Mouse (Mus musculus) heart, postnatal 10 days (tissue): ENCODE measurements at regions not wholly inside any gene's neighbourhood (a gene's known extent, or its start where the extent isn't known, plus 50 kb on each side); places are given as distances from the start of the nearest gene placed in this dataset.
A peak's percentile ranks its signal among the peaks of the same experiment; 100 is the strongest.

Source experiments
- DNase-seq, 2 experiments: peaks; one replicate each; pipeline ENCODE4 v3.0.0; 2021
- intact Hi-C: fragments of 180-260 bp; cut with DNase I; formaldehyde crosslinking; loops from one replicate; pipeline ENCODE4 v1.15.1; 2025

DNA sequence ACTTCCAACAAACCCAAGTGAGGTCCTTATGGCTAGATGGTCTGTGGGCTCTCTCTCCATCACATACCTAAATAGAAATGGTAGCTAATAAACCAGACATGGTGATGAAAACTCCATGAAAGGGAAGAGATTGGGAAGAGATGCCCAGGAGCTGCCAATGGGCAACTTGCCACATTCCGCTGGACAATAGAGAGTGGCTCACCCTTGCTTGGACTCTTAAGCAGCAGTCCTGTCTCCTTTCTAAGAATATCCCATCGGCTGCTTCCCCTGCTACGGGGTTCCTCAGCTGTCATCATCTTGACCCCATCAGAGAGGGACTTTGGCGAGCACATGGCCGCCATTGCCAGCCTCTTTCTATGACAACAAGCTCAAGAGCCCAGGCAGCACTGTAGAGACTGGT, 193.4 kb upstream of the Spred2 start:
- intact Hi-C loops = no loop called here

DNA sequence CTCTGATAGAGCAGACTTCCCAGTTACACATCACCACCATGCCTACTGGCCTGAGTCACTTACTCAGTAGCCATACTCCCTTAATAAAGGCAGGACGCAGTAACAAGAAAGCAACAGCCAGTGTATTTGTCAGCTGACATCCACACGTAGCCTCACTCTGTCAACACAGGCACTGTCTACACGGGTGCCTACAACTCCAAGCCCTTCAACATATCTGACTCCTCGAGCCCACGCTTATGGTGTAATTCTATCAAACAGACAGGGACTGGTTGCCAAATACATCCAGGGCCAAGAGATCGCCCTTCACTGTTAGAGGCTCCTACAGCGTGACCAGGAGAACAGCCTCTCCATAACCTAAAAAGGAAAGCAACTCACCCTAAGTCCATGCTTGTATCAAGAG, 188.1 kb upstream of the Spred2 start:
- DNase-seq = no peak
- intact Hi-C loops = no loop called here

More for the DNA sequence above, 193.4 kb upstream of the Spred2 start:
- DNase-seq = no peak

DNA sequence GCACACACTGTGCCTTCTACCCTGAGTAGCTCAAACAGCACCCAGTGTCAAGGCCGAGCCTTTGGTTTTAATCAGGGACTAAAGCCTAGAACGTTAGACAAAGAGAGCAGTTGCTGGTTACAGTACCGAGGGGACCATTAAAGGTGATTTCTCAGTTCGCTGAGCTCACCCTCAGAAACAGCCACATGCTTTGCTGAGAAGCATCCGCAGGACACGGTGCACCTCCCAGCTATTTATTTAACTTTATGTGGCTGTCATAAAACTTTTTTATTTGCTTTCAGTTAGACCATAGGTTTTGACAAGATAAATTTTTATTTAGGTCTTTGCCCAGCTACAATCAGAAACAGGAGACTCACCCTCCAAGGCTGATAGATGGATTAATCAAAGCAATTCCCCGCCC, 187.2 kb upstream of the Spred2 start:
- intact Hi-C loops = no loop called here
- no peak for DNase-seq

DNA sequence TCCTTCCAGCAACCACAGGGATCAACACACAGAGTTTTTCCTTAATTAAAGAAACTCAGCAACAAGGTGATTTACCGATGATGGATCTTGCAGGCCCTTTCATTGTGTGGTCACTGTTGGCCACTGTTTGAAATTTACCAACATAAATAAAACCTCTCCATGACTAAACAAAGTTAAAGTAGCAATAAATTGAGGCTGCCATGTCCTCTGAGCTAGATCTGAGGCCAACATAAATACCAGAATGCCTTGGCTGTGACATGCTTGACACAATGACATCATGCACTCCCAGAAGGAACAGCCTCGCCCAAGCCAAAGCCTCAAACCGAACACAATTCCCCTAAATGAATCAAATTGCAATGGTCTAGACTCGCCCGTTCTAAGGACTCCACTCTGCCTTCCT, 186.8 kb upstream of the Spred2 start:
- intact Hi-C loops = no loop called here
- DNase-seq = peak; percentile 32 to 42

DNA sequence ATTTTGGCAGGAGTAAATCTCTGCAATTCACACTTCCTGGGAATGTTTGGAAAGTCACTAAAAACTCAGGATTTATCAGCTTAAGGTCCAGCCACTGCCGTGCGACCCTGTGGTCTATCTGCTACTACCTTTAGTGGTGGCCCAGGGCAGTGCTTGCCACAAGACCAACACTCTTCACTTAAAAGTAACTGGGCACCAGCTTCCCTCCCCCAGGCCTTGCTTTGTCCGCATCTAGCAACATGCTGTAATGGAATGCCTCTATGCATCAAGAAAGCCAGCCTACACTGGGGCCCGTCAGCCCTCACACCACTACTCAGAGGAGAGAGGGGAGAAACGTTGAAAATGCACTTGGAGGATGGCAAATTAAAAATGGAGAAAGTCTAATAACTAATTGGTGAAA, 186.4 kb upstream of the Spred2 start:
- DNase-seq = no peak
- intact Hi-C loops = no loop called here

DNA sequence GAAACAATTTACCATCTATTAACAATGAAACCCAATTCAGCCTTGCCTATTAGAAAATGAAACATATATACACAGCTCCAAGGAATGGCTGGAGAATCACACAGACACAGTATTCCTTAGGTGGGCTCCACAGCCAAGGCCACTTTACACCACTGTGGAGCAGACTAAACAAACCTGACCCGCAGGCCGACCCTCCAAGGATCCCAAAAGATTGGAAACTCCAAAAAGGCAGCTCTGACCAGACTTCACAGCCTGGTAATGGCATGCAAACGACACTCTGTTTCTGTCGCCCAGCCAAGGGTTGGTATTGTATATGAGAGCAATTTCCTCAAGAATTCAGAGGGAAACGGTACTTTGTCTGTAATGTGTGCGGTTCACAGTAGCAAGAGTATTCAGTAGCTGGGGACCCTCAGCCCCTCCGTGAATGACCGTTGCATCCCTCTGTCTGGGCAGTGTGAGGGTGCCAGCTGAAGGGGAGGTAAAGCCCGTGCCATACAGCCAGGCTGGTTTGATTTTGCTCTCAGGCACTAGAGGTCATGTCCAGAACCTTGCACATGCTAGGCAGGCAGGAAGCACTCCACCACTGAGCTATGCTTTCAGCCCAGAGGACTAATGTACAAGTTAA, 184.5 kb upstream of the Spred2 start:
- intact Hi-C loops = no loop called here

DNA sequence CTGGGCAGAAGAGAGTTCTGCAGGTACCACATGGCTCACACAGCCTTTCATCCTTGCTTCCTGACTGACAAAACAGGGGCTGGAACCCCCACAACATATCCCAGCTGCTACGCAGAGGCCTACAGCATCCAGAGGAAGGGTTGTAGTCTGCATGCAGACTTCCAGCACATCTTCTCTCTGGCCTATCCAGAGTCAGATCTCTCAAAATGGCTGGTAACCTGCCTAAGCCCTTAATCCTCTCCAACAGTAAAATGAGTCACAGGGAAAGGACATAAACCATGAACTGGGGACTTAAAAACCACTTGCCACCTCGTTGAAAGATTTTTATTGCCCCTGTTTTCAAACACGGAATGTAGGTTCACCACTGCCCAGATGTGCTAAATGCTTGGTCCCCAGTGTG, 183.6 kb upstream of the Spred2 start:
- no peak for DNase-seq
- intact Hi-C loops = no loop called here

More for the DNA sequence above, 184.5 kb upstream of the Spred2 start:
- no peak for DNase-seq

DNA sequence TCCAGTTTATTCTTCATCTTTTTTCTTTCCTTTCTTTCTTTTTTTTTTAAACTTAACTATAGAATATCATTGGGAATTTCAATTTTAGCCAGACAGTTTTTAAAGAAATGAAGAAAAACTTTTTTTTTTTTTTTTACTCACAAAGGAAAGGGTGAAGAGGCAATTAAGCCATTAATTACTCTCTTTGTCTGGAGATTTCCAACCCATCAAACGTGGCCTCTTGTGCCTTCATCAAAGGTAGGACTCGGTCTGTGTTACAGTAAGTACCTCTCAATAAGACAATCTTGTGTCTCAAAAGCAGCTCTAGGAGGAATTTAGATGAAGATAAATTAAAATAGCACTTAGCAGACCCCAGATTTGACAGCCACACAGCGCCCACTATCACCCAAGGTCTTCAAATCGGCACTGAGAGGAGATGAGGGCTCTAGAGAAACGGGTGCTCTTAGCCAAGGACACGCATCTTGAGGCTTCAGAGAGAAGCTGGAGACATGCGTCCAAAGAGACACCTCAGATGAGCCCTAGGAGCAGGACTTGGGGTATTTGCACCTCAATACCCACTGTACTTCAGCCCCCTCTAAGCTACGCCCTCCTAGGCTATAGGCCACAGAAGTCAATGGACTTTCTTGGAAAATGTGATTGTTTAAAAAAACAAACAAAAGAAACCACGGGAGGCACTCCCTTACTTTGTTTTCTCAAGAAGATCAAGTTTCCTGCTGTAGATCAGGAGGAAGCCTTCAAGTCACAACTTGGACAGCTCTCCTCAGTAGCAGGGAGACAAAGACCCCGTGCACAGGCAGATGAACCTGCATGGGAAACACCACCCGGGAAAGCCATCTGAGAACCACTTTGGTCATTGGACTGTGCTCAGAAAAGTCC, 176.8 kb upstream of the Spred2 start:
- intact Hi-C loops = no loop called here

DNA sequence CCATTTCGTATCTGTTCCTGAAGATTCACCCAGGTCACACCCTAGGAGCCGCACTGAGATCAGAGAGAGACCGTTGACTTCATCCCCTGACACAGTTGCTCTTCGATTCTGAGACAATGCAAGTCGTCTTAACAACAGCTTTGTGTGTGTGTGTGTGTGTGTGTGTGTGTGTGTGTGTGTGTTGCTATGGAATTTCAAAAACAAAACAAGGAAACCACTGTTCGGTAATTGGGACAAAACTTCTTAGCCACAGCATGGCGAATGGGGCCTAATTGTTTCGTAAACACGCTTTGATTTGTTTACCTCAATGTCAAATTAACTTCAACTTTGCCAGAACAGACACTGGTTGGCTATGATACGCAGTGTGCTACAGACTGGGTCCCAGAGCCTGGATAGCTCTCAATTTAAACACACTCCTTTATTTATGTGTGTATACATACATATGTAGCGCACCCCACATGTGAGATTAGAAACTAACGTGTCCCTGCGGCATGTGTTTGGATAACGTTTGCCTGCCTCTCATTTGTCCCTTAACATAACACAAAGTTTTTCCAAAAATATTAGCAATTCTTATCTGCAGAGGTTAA, 176.1 kb upstream of the Spred2 start:
- no peak for DNase-seq
- intact Hi-C loops = no loop called here

More for the DNA sequence above, 176.8 kb upstream of the Spred2 start:
- no peak for DNase-seq

DNA sequence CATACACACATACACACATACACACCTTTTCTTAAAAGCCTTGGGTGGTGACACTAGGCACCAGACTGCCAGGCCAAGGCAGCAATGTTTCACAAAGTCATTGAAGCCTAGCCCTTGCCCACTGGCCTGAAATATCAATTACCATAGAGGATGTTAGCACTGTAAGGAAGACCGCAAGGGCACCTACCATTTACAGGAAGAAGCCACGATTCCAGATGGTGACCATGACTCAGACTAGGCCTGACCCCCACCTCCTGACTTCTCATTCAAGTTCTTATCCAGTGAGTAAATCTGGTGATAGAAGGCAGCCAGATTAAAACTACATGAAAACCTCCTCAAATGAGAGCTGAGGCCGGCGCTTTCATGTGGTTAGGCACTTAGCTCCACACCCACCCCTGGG, 165.3 kb upstream of the Spred2 start:
- no peak for DNase-seq
- intact Hi-C loops = no loop called here

DNA sequence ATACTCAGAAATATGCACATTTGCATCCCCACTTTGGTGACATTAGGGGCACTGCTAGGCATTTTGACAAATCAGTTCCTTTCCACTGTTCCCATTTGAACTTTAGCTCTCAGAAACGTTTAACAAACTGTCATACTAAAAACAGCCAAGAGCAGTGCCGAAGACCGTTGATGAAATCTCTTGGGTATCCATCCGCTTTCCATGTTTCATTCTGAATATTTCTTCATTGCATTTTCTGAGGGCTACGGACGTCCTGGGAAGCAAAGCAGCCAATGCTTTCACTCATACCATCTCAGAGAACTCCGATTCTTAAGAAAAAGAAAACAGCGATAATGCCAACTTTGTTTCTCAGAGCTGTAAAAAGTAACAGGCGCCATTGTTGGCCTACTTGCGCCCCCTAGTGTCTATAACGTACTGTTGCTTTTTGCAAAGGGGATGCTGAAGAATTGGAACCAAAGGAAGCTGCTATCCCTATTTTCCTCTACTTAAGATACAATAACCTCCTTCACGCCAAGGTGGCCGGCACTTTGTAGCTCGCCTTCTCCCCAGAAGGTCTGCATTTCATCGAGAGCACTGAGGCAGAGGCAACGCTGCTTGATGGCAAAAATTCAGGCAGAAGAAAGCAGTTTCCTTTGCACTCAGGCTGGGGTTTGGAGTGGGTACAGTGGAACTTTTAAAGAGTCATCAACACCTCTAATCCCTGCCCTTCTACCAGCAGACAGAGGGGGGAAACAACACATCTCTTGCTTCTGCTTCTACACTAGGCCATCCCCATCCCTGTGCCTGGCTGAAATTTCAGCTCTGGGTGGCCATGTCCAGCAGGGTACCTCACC, 163.1 kb upstream of the Spred2 start:
- peak; percentile 72 to 75 for DNase-seq
- intact Hi-C loops = loop anchor here (1.0 to 10.0 kb wide), 6 partner anchors 226 to 1749 kb away; no protein-coding TSS in a partner anchor

DNA sequence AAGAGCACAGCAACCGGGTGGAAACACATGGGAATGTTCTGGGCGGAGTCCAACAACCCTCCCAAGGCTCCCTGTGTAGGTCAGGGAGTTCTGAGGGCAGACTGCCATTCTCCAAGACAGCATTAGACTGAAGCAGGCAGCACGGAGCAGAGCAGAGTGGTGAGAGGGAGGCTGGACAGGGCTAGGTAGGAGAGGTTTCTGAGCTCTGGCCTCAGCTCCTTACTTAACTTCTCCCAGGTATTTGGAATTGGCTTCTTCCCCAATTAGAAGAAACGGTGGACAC, 162.5 kb upstream of the Spred2 start:
- intact Hi-C loops = loop anchor here (1.0 to 10.0 kb wide), 6 partner anchors 227 to 1749 kb away; no protein-coding TSS in a partner anchor
- DNase-seq = no peak

DNA sequence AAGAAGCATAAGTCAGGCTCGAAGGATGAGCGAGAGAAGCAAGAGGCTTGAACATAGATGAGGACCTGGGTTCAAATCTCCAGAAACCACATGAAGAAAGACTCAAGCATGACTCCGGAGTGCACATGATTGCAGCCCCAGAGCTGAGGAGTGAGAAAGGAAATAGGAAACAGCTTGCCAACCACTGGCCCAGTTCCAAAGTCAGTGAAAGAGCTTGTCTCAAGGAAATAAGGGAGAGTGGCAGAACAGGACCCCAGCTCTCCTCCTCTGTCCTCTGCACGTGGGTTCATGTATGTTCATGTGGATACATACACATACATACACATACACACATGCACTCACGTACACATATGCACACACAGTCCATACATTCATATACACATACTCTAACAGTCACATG, 156.9 kb upstream of the Spred2 start:
- intact Hi-C loops = loop anchor here (10.0 kb wide), 1 partner anchor 233 kb away; no protein-coding TSS in a partner anchor

DNA sequence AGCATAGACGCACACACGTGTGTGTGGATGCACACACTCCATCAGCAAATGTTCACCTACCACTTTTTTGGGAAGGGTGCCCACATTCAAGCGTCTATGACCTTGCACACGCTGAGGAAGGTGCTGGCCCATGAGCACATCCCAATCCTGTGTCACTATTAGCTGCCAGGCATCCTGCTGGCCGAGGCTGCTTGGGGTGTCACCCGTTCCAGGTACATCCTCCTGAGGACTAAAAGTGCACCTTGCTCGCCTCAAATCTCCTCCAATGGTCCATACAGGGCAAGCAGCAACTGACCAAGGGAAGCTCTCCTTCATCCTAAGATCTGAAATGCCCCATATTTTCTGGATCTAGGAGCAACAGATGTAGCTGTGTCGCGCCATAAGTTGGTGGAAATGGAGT, 156.3 kb upstream of the Spred2 start:
- DNase-seq = no peak
- intact Hi-C loops = loop anchor here (10.0 kb wide), 1 partner anchor 233 kb away; no protein-coding TSS in a partner anchor

More for the DNA sequence above, 156.9 kb upstream of the Spred2 start:
- no peak for DNase-seq

DNA sequence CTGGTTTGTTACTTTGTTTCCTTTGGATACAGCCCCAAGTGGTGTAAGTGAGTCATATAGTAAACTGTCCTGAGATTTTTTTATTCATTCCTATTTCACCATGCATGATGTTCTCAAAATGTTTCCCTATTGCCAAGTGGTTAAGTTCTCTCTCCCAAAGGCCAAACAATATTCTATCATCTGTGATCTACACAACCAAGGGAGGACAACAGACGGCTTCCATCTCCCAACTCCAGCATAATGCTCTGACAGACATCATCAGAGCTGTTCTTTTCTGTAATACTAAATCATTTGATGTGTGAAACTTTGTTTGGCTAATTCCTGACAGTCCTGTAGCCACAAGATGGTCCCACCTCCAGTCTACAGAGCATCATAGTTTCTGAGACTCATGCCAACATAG, 155.2 kb upstream of the Spred2 start:
- intact Hi-C loops = loop anchor here (10.0 kb wide), 1 partner anchor 234 kb away; no protein-coding TSS in a partner anchor
- DNase-seq = no peak

DNA sequence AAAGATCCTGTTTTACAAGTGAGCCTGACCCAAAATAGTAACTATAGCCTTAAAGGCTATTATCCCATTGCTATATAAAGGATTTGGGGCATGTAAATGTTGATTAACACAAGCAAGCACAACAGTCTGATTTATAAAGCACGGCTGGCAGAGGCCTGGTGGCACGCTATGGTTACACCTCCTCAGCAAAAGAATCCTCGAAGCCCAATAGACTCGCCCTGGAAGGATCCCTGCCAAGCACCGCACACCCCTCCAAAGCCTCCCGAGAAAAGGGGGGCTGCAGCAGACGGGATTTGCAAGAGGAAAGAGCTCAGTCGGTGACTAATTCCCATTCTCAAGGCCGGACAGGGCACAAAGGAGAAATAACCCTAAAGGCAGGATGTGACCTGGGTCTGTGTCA, 150.2 kb upstream of the Spred2 start:
- intact Hi-C loops = no loop called here
- DNase-seq = no peak

DNA sequence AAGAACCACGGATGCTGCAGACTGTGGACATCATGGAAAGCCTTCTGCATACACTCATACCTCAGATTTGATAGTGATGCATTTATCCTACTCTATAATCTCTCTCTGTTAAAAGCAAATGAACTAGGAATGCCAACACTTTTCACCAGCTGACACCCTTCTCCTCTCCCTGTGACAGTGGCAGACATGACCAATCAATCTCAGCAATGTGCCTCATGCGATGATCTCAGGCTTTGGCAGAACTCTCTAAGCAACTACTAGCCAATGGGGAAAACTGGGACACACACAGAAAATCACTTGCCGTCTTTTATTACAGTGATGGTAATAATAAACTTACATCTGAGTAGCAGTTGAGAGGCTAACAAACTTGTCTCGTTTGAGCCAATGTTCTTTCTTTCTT, 148.4 kb upstream of the Spred2 start:
- DNase-seq = peak; percentile 31 to 41
- intact Hi-C loops = no loop called here

DNA sequence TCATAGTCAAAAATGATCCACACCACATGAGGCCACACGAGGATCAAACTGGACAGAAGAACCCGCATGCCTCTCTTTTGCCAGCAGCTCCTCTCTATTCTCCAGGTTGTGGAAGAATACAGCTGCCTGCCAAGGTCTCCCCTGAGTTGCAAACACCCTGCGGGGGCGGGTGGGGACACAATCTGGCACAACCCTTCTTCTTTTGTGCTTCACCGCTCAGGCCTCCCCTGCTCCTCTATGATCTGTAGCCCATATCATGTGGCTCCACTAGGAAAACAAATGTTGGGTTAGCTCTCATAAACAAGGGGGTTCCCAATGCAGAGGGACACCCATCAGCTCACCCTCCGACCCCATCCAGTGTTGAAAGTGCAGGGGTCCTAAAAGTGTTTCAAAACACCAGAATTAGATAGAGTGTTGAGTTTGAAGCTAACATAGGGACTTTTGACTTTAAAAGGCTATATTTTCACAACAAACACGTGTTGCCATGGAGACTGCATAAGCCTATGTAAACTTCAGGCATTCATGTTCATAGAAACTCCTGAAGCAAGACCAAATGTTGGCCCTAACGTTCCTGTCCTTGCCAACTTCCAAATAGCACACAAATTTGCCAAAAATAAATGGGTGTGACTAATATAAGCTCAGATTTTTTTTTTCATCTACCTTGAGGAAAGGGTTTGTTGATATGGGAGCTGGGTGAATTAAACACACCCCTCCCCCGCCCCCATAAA, 147.5 kb upstream of the Spred2 start:
- DNase-seq = no peak
- intact Hi-C loops = no loop called here

DNA sequence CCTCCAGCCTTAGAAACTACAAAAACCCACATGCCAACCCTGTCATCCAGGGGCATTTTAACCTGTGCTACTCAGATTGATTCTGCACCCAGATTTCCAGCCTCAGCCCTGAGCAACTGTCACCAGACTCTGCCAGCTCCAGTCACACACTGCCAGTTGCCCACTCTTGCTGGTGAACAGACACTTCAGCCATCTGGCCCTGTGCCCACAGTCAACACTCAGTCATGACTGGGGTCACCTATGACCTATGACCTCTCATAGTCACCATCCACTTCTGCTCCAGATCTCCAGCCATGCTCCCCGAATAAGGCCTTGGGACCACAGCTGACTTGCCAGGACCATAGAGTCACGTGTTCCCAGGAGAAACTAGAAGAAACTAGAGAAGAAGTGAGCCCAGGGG, 146.0 kb upstream of the Spred2 start:
- DNase-seq = no peak
- intact Hi-C loops = no loop called here

DNA sequence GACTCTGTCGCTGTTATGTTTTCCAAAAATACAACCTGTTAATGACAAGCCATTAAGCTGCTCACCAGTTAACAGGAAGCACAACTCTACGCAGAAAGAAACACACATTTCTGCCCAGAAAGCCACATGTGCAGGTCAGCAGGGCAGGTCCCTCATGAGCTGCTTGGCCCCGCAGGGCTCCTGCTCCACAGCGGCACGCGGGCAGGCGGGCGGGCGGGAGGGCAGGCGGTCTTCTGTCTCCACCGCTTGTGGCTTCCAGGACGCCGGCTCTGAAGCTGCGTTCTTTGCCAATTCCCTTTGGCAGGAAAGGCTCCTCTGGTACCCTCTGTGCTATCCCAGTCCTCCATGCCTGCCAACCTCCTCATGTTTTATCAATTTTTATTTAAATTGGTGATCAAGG, 139.1 kb upstream of the Spred2 start:
- intact Hi-C loops = no loop called here
- DNase-seq = peak in 1 of 2 experiments; percentile 5
